Mouse (Mus musculus) megakaryocyte, embryonic 14.5 days (primary cell): ENCODE data around the gene Nectin4.

Experiments
- FLI1 ChIP-seq: IDR thresholded peaks from 2 replicates; pipeline ENCODE4 v1.6.1; 2012; ENCODE audit warnings: low read length, inconsistent platforms, mixed read lengths
- GATA1 ChIP-seq: IDR thresholded peaks from 3 replicates; pipeline ENCODE4 v1.6.1; 2012; ENCODE audit warnings: mixed read lengths, low read length, inconsistent platforms, borderline replicate concordance

DNA sequence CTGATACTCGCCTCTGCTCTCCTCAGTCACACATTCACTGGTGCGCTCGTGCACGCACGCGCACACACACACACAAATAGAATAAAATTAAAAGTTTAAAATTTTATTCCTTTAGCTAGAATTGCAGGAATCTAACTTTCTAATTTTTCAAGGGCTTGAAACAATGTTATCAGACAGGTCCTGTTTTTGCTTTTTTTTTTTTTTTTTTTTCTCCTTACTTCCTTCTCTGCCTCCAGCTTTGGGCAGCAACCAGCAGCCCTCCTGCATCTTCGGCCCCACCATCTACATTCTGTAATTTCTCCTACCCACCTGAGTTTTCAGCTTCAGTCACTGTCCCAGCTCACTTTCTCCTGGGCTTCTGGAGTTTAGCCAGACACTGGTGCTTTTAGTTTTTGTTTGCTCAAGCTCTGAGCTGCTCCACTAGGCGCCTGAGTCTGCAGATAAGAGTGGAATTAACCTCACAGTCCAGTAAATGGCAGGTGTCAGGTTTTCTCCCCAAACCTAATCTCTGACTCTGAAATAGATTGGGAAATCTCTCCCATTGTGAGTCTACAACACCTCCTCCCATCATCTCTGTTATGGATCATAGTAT, 52.7 kb downstream of the Nectin4 start:
- TF ChIP-seq GATA1 (no peak), FLI1 (no peak)
